16 mouse cellular contexts compared by ENCODE assay signal in the genomic region with DNA sequence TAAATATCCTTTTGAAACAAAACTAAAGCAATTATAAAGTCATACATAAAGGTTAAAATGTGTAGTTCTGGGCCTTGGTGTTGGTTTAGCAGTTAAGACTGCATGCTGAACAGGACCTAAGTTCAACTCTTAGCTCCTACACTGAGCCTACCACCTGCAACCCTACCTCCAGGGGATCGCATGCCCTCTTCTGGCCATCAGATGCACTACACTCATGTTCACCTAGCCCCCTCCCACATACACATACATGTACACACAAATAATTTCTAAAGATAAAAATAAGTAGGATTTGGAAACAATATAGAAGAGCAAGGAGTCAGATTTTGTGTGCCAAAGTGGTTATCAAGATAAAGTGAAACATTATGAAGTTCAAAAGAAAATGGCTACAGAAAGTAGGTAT.
DNase-seq lines count a peak whose midpoint lies in the region; ATAC-seq and TF ChIP-seq lines count a peak whose summit lies in the region.
"Had no signal": no experiment of that assay in that cellular context is flagged by ENCODE, and none has a peak within 500 bp of the region (broad histone marks: within the 10 kb centered on the region; RNA-seq: fewer than 3 reads in every experiment).

No protein-coding gene starts in this region.

- TF ChIP-seq CTCF in heart, adult 2 months (IDR thresholded peaks at IDR 0.05): peak; percentile 37
- TF ChIP-seq CTCF in liver, postnatal 0 days (IDR thresholded peaks at IDR 0.05; ENCODE audit: low read depth): peak; percentile 31; the same call in 1 of the 2 replicates
- TF ChIP-seq CTCF in stomach, postnatal 0 days (IDR thresholded peaks at IDR 0.05; ENCODE audit: low read depth): peak; percentile 30

- H3K4me2 ChIP-seq in liver, postnatal 0 days (ENCODE audit: low read depth, low read length): no peak overlapping the region
- H3K4me2 ChIP-seq in stomach, postnatal 0 days (replicated peaks; ENCODE audit: low read depth): no peak overlapping the region
- H3K4me2 ChIP-seq: heart, embryonic 15.5 days; hindbrain, embryonic 15.5 days; midbrain, embryonic 12.5 days; neural tube, embryonic 13.5 days had no signal

- no peak for DNase-seq in heart, adult 2 months
- no peak for DNase-seq in heart, adult 9 months (ENCODE audit: low spot score in 2 of 2)
- no peak for DNase-seq in liver, postnatal 0 days
- DNase-seq in liver (no peak), R1 (ENCODE audit: low read depth, low spot score) (peak; percentile 13)
- DNase-seq in stomach, postnatal 0 days (ENCODE audit: low spot score): no peak
- DNase-seq in urinary bladder, postnatal 14 days (ENCODE audit: low spot score): no peak
- no peak for DNase-seq in spleen, postnatal 14 days (ENCODE audit: low spot score in 2 of 2)
- DNase-seq: cerebellum, postnatal 25 days had no signal

- H3K4me1 ChIP-seq in heart, adult 2 months (ENCODE audit: control insufficient read depth, insufficient read depth, low read length): no peaks in the 10 kb centered on the region
- H3K4me1 ChIP-seq in liver, postnatal 0 days (ENCODE audit: insufficient read depth): no peaks in the 10 kb centered on the region
- H3K4me1 ChIP-seq in stomach, postnatal 0 days (replicated peaks; ENCODE audit: control insufficient read depth, insufficient read depth): no peaks in the 10 kb centered on the region
- H3K4me1 ChIP-seq: heart, embryonic 15.5 days; hindbrain, embryonic 15.5 days; limb, embryonic 10.5 days; midbrain, embryonic 12.5 days; neural tube, embryonic 13.5 days had no signal

- H3K9ac ChIP-seq in heart, adult 2 months (ENCODE audit: low read depth, low read length): no peak overlapping the region
- H3K9ac ChIP-seq in liver, postnatal 0 days (replicated peaks): no peak overlapping the region
- H3K9ac ChIP-seq in stomach, postnatal 0 days (ENCODE audit: low read length): no peak overlapping the region
- H3K9ac ChIP-seq: heart, embryonic 15.5 days; hindbrain, embryonic 15.5 days; midbrain, embryonic 12.5 days; neural tube, embryonic 13.5 days had no signal

- TF ChIP-seq POLR2A in heart, adult 2 months (IDR thresholded peaks at IDR 0.05; ENCODE audit: insufficient read depth, low read depth, low read length): no peak

- H3K36me3 ChIP-seq in heart, adult 2 months (ENCODE audit: control insufficient read depth, insufficient read depth, low read length): no peaks in the 10 kb centered on the region
- H3K36me3 ChIP-seq in liver, postnatal 0 days (replicated peaks; ENCODE audit: insufficient read depth, low read length): no peaks in the 10 kb centered on the region
- no peaks in the 10 kb centered on the region for H3K36me3 ChIP-seq in stomach, postnatal 0 days (ENCODE audit: control insufficient read depth, insufficient read depth, low read length)
- H3K36me3 ChIP-seq: G1E; heart, embryonic 15.5 days; hindbrain, embryonic 15.5 days; limb, embryonic 10.5 days; midbrain, embryonic 12.5 days; neural tube, embryonic 13.5 days had no signal

- no peaks in the 10 kb centered on the region for H3K27me3 ChIP-seq in heart, adult 2 months (ENCODE audit: control insufficient read depth, insufficient read depth, low read length)
- H3K27me3 ChIP-seq in liver, postnatal 0 days (ENCODE audit: insufficient read depth, low read length): no peaks in the 10 kb centered on the region
- no peaks in the 10 kb centered on the region for H3K27me3 ChIP-seq in stomach, postnatal 0 days (ENCODE audit: control insufficient read depth, insufficient read depth, low read length)
- H3K27me3 ChIP-seq: heart, embryonic 15.5 days; hindbrain, embryonic 15.5 days; midbrain, embryonic 12.5 days; neural tube, embryonic 13.5 days had no signal

- intact Hi-C loops in heart, adult 2 months (cut with DNase I): no loop called here

- ATAC-seq in liver, postnatal 0 days: no peak
- ATAC-seq in stomach, postnatal 0 days (ENCODE audit: low FRiP score, low TSS enrichment): no peak
- ATAC-seq: lung, postnatal 0 days had no signal

- WGBS in heart, adult 2 months: 48% methylated on average over 1 of the region's 1 CpGs
- 29% methylated on average over 1 of the region's 1 CpGs for WGBS in liver, postnatal 0 days (ENCODE audit: insufficient replicate concordance)
- WGBS in stomach, postnatal 0 days: 53% methylated on average over 1 of the region's 1 CpGs

- H3K27ac ChIP-seq in heart, adult 2 months: no peak overlapping the region
- no peak overlapping the region for H3K27ac ChIP-seq in liver, postnatal 0 days (ENCODE audit: low read depth)
- no peak overlapping the region for H3K27ac ChIP-seq in stomach, postnatal 0 days (replicated peaks)
- H3K27ac ChIP-seq: heart, embryonic 15.5 days; hindbrain, embryonic 15.5 days; limb, embryonic 10.5 days; midbrain, embryonic 12.5 days; neural tube, embryonic 13.5 days had no signal

- H3K9me3 ChIP-seq in liver, postnatal 0 days (ENCODE audit: low read length): no peaks in the 10 kb centered on the region
- H3K9me3 ChIP-seq in stomach, postnatal 0 days (ENCODE audit: control insufficient read depth, low read length): no peaks in the 10 kb centered on the region
- H3K9me3 ChIP-seq: heart, embryonic 15.5 days; hindbrain, embryonic 15.5 days; limb, embryonic 10.5 days; midbrain, embryonic 12.5 days; neural tube, embryonic 13.5 days had no signal

- TF ChIP-seq EP300 in heart, adult 2 months (IDR thresholded peaks at IDR 0.05; ENCODE audit: insufficient read depth, low read depth, low read length): no peak
- TF ChIP-seq EP300 in liver, postnatal 0 days (IDR thresholded peaks at IDR 0.05; ENCODE audit: low read depth): no peak
- TF ChIP-seq EP300 in stomach, postnatal 0 days (optimal IDR thresholded peaks at IDR 0.05): no peak

- no peaks in the 10 kb centered on the region for H3K79me2 ChIP-seq in heart, adult 2 months (replicated peaks; ENCODE audit: control insufficient read depth, insufficient read depth, low read length)

- H3K4me3 ChIP-seq in heart, adult 2 months: no peak overlapping the region
- no peak overlapping the region for H3K4me3 ChIP-seq in liver, postnatal 0 days (ENCODE audit: low read depth, low read length)
- H3K4me3 ChIP-seq in stomach, postnatal 0 days (ENCODE audit: low read depth, low read length): no peak overlapping the region
- H3K4me3 ChIP-seq: heart, embryonic 15.5 days; hindbrain, embryonic 15.5 days; limb, embryonic 10.5 days; midbrain, embryonic 12.5 days; neural tube, embryonic 13.5 days had no signal
